In genomic region chr16:90462728-90463275, GRCm38 (mm10) we compare ENCODE assay signal across 12 mouse cellular contexts.
DNase-seq lines count a peak whose midpoint lies in the region; ATAC-seq lines count a peak whose summit lies in the region.
"Had no signal": no experiment of that assay in that cellular context is flagged by ENCODE, and none has a peak within 500 bp of the region (broad histone marks: within the 10 kb centered on the region; RNA-seq: fewer than 3 reads in every experiment).

No protein-coding gene starts in this region.

- 0 out of 2 replicates have a peak overlapping the region, but pooled peaks have one; percentile 4 for H3K27ac ChIP-seq in hindbrain, embryonic 12.5 days
- no peak overlapping the region for H3K27ac ChIP-seq in hindbrain, embryonic 11.5 days (ENCODE audit: low read depth, low read length)
- H3K27ac ChIP-seq in lung, embryonic 16.5 days (ENCODE audit: low read length), result peak overlapping the region; percentile 62
- H3K27ac ChIP-seq: macrophage had no signal

- 74% methylated on average over 11 of the region's 11 CpGs for whole genome bisulfite sequencing in hindbrain, embryonic 12.5 days
- WGBS in hindbrain, embryonic 11.5 days, result 77% methylated on average over 11 of the region's 11 CpGs
- WGBS in lung, embryonic 16.5 days, result 41% methylated on average over 11 of the region's 11 CpGs

- no peak overlapping the region for H3K4me2 ChIP-seq in hindbrain, embryonic 12.5 days (replicated peaks)
- no peak overlapping the region for H3K4me2 ChIP-seq in hindbrain, embryonic 11.5 days (replicated peaks; ENCODE audit: low read depth, low read length)
- no peak overlapping the region for H3K4me2 ChIP-seq in lung, embryonic 16.5 days (ENCODE audit: low read depth, low read length)

- peaks cover 26% of the 10 kb centered on the region for H3K4me1 ChIP-seq in hindbrain, embryonic 12.5 days
- no peaks in the 10 kb centered on the region for H3K4me1 ChIP-seq in hindbrain, embryonic 11.5 days (replicated peaks; ENCODE audit: control insufficient read depth, insufficient read depth, low read length)
- peaks cover 35% of the 10 kb centered on the region for H3K4me1 ChIP-seq in lung, embryonic 16.5 days (replicated peaks; ENCODE audit: control insufficient read depth, insufficient read depth, low read length)

- no peak overlapping the region for H3K4me3 ChIP-seq in hindbrain, embryonic 12.5 days
- H3K4me3 ChIP-seq in hindbrain, embryonic 11.5 days (ENCODE audit: low read depth, low read length), result no peak overlapping the region
- H3K4me3 ChIP-seq in lung, embryonic 16.5 days (ENCODE audit: low read length), result no peak overlapping the region

- no peak for ATAC-seq in hindbrain, embryonic 12.5 days (ENCODE audit: low FRiP score)
- ATAC-seq in hindbrain, embryonic 11.5 days (ENCODE audit: low FRiP score), result no peak
- no peak for ATAC-seq in lung, embryonic 16.5 days (ENCODE audit: low read depth)
- ATAC-seq: midbrain, embryonic 16.5 days had no signal

- no peaks in the 10 kb centered on the region for H3K27me3 ChIP-seq in hindbrain, embryonic 12.5 days
- no peaks in the 10 kb centered on the region for H3K27me3 ChIP-seq in hindbrain, embryonic 11.5 days (ENCODE audit: control insufficient read depth, insufficient read depth, low read length)
- H3K27me3 ChIP-seq in lung, embryonic 16.5 days (ENCODE audit: control insufficient read depth, insufficient read depth, low read depth, low read length), result no peaks in the 10 kb centered on the region

- peaks cover 5% of the 10 kb centered on the region; the same call in 1 of the 2 replicates for H3K9me3 ChIP-seq in hindbrain, embryonic 12.5 days (replicated peaks)
- H3K9me3 ChIP-seq in hindbrain, embryonic 11.5 days (ENCODE audit: control insufficient read depth, low read length), result 0 out of 2 replicates have a peak, but pooled peaks cover 3% of the 10 kb centered on the region
- no peaks in the 10 kb centered on the region for H3K9me3 ChIP-seq in lung, embryonic 16.5 days (ENCODE audit: control insufficient read depth, low read length)

- no peak overlapping the region for H3K9ac ChIP-seq in hindbrain, embryonic 12.5 days
- no peak overlapping the region for H3K9ac ChIP-seq in hindbrain, embryonic 11.5 days (ENCODE audit: low read depth, low read length)
- H3K9ac ChIP-seq in lung, embryonic 16.5 days (ENCODE audit: low read length), result no peak overlapping the region

- DNase-seq in embryo, embryonic 10 days (ENCODE audit: low spot score), result peak; percentile 33
- DNase-seq in embryo, embryonic 10.5 days (ENCODE audit: low spot score), result no peak
- no peak for DNase-seq in hindbrain, embryonic 11.5 days (ENCODE audit: low spot score)
- no peak for DNase-seq in lung, adult 18-20 months
- DNase-seq in yolk sac, embryonic 10.5 days (ENCODE audit: low spot score), result peak; percentile 27
- DNase-seq in adrenal gland, adult (ENCODE audit: inconsistent age in 2 of 2, low spot score in 1 of 2), result no peak
- DNase-seq: cerebellum, adult 9-10 months; right cerebral cortex, adult 18-20 months had no signal

- H3K36me3 ChIP-seq in hindbrain, embryonic 12.5 days, result peaks cover 37% of the 10 kb centered on the region
- peaks cover 13% of the 10 kb centered on the region for H3K36me3 ChIP-seq in hindbrain, embryonic 11.5 days (ENCODE audit: control insufficient read depth, insufficient read depth, low read length)
- H3K36me3 ChIP-seq in lung, embryonic 16.5 days (ENCODE audit: control insufficient read depth, insufficient read depth, low read length), result peaks cover 14% of the 10 kb centered on the region

Comparison
In these comparisons a context has a peak if more than half of its experiments do, and no peak if none do; other contexts are left out.
1. DNase-seq: peak in embryo, embryonic 10 days (single experiment) and yolk sac, embryonic 10.5 days (single experiment); none in embryo, embryonic 10.5 days (single experiment), hindbrain, embryonic 11.5 days (single experiment), lung, adult 18-20 months (0 of 2) and adrenal gland, adult (0 of 2).